Mouse (Mus musculus) frontal cortex, postnatal 10 days (tissue): ENCODE results near the gene Rpl3l.
A peak's percentile ranks its signal among the peaks of the same experiment; 100 is the strongest.

Experiments
- DNase-seq, 2 experiments: peaks; one replicate each; pipeline ENCODE4 v3.0.0; 2022; ENCODE audit warnings: low spot score in 2 of 2, mixed read lengths in 1 of 2

Gene Rpl3l

GRCm38 (mm10) chr17:24742307-24742706 is 14.7 kb downstream of the Rpl3l start:
- no peak for DNase-seq

- no peak for DNase-seq
Observed at GRCm38 (mm10) chr17:24743896-24744295, 16.3 kb downstream of the Rpl3l start.

- DNase-seq = no peak
Observed at GRCm38 (mm10) chr17:24744381-24744780, 16.8 kb downstream of the Rpl3l start.

GRCm38 (mm10) chr17:24745526-24746497 is 18.2 kb downstream of the Rpl3l start:
- DNase-seq = peak in 1 of 2 experiments; percentile 78

- DNase-seq = no peak
Observed at GRCm38 (mm10) chr17:24746986-24747385, 19.4 kb downstream of the Rpl3l start.

GRCm38 (mm10) chr17:24751528-24751927 is 23.9 kb downstream of the Rpl3l start:
- DNase-seq = no peak

GRCm38 (mm10) chr17:24752415-24753394 is 25.1 kb downstream of the Rpl3l start, which contains the start of gene Hs3st6:
TSS of gene Hs3st6 (plus strand) at chr17:24752988.
- no peak for DNase-seq

- no peak for DNase-seq
Observed at GRCm38 (mm10) chr17:24757394-24757793, 29.8 kb downstream of the Rpl3l start.

GRCm38 (mm10) chr17:24761121-24761520 is 33.5 kb downstream of the Rpl3l start:
- DNase-seq = no peak

GRCm38 (mm10) chr17:24765016-24765905 is 37.6 kb downstream of the Rpl3l start:
- DNase-seq = no peak

GRCm38 (mm10) chr17:24766266-24766875 is 38.8 kb downstream of the Rpl3l start:
- DNase-seq = no peak

- DNase-seq = no peak
Observed at GRCm38 (mm10) chr17:24769146-24769545, 41.5 kb downstream of the Rpl3l start.

- DNase-seq = no peak
Observed at GRCm38 (mm10) chr17:24773241-24773640, 45.6 kb downstream of the Rpl3l start.

- no peak for DNase-seq
Observed at GRCm38 (mm10) chr17:24775173-24775572, 47.6 kb downstream of the Rpl3l start.

GRCm38 (mm10) chr17:24777073-24777472 is 49.5 kb downstream of the Rpl3l start:
- no peak for DNase-seq

- DNase-seq = no peak
Observed at GRCm38 (mm10) chr17:24780821-24781220, 53.2 kb downstream of the Rpl3l start.
